Comparison of ENCODE assay signal across 8 mouse cellular contexts in the genomic region with DNA sequence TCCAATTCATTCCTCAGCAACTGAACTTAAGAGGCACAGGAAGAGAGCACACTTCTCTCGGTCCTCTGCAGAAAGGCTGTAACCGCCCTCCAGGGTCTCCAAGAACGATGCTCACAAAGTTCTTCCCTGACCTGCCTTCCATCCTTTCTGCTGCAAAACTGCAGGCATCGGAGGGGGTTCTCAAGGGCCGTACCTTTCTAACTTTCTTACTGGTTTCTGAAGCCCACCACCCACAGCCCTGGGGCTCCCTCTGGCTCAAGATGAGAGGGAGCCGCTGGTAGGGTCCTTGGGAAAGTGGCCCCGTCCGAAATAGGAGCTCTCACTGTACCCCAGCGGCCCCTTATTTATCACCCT. TPM values are rescaled to one million over a fixed set of nuclear protein-coding genes. Genes with fewer than 3 reads are reported as not detected.
DNase-seq lines count a peak whose midpoint lies in the region; ATAC-seq lines count a peak whose summit lies in the region.

No protein-coding gene starts in this region.

- H3K27ac ChIP-seq in limb, embryonic 13.5 days: peak overlapping the region; percentile 97
- H3K27ac ChIP-seq in stomach, embryonic 16.5 days (ENCODE audit: low read length): peak overlapping the region; percentile 93

- peak overlapping the region; percentile 47 for H3K4me3 ChIP-seq in limb, embryonic 13.5 days
- H3K4me3 ChIP-seq in stomach, embryonic 16.5 days (replicated peaks; ENCODE audit: low read length): peak overlapping the region; percentile 58

- no peaks in the 10 kb centered on the region for H3K36me3 ChIP-seq in limb, embryonic 13.5 days
- no peaks in the 10 kb centered on the region for H3K36me3 ChIP-seq in stomach, embryonic 16.5 days (ENCODE audit: control insufficient read depth, insufficient read depth, low read length)

- ATAC-seq in limb, embryonic 13.5 days (ENCODE audit: low FRiP score, low read depth): no peak
- ATAC-seq in stomach, embryonic 16.5 days (ENCODE audit: insufficient read depth, low FRiP score): no peak
- no peak for ATAC-seq in inflammation-experienced regulatory T-cells, adult 6 months

- H3K9ac ChIP-seq in limb, embryonic 13.5 days: peak overlapping the region; percentile 73
- peak overlapping the region; percentile 80 for H3K9ac ChIP-seq in stomach, embryonic 16.5 days (ENCODE audit: low read length)

- H3K27me3 ChIP-seq in limb, embryonic 13.5 days: peaks cover 8% of the 10 kb centered on the region
- H3K27me3 ChIP-seq in stomach, embryonic 16.5 days (ENCODE audit: control insufficient read depth, insufficient read depth, low read length): no peaks in the 10 kb centered on the region

- H3K4me2 ChIP-seq in limb, embryonic 13.5 days (replicated peaks): peak overlapping the region; percentile 74
- H3K4me2 ChIP-seq in stomach, embryonic 16.5 days (ENCODE audit: low read depth, low read length): peak overlapping the region; percentile 72

- no peaks in the 10 kb centered on the region for H3K9me3 ChIP-seq in limb, embryonic 13.5 days
- no peaks in the 10 kb centered on the region for H3K9me3 ChIP-seq in stomach, embryonic 16.5 days (replicated peaks; ENCODE audit: control insufficient read depth, low read length)

- WGBS in limb, embryonic 13.5 days: 0% methylated on average over 9 of the region's 9 CpGs
- under 1% methylated on average over 9 of the region's 9 CpGs for WGBS in stomach, embryonic 16.5 days

- H3K4me1 ChIP-seq in limb, embryonic 13.5 days: peaks cover 78% of the 10 kb centered on the region
- H3K4me1 ChIP-seq in stomach, embryonic 16.5 days (ENCODE audit: control insufficient read depth, insufficient read depth, low read length): peaks cover 71% of the 10 kb centered on the region

- peak; percentile 75 for DNase-seq in embryo, embryonic 10.5 days (ENCODE audit: low spot score)
- no peak for DNase-seq in embryo, embryonic 10 days (ENCODE audit: low spot score)
- peak; percentile 28 for DNase-seq in thymus, postnatal 4 days
- no peak for DNase-seq in thymus, postnatal 10 days (ENCODE audit: low spot score in 2 of 2)
- no peak for DNase-seq in frontal cortex, postnatal 14 days (ENCODE audit: low spot score in 2 of 2)

RNA-seq across cellular contexts. Expression of a gene that starts 5.8 kb away (rescaled TPM):
- 0.34 and 0.41 TPM in 2 replicates for polyA plus RNA-seq in limb, embryonic 13.5 days (2015; fragmentation: Nextera tagmentation; extraction: Ambion mirVana)
- 0.15 and 0.59 TPM in 2 replicates for polyA plus RNA-seq in stomach, embryonic 16.5 days (2015; fragmentation: Nextera tagmentation; extraction: Ambion mirVana)
- not detected for polyA plus RNA-seq in inflammation-experienced regulatory T-cells, adult 6 months (2017; shearing (Covaris generic))

RNA-seq across cellular contexts. Expression of a gene that starts 32.1 kb away (rescaled TPM):
- 283 TPM in 2 replicates for polyA plus RNA-seq in limb, embryonic 13.5 days (2015; fragmentation: Nextera tagmentation; extraction: Ambion mirVana)
- 265 and 272 TPM in 2 replicates for polyA plus RNA-seq in stomach, embryonic 16.5 days (2015; fragmentation: Nextera tagmentation; extraction: Ambion mirVana)
- polyA plus RNA-seq in inflammation-experienced regulatory T-cells, adult 6 months (2017; shearing (Covaris generic)): 100 to 1,000 TPM; 216 to 248 (median 223) TPM

RNA-seq across cellular contexts. Expression of a gene that starts 35.3 kb away (rescaled TPM):
- 11.7 and 13.1 TPM in 2 replicates for polyA plus RNA-seq in limb, embryonic 13.5 days (2015; fragmentation: Nextera tagmentation; extraction: Ambion mirVana)
- polyA plus RNA-seq in stomach, embryonic 16.5 days (2015; fragmentation: Nextera tagmentation; extraction: Ambion mirVana): 6.9 and 7.0 TPM in 2 replicates
- polyA plus RNA-seq in inflammation-experienced regulatory T-cells, adult 6 months (2017; shearing (Covaris generic)): not detected

RNA-seq across cellular contexts. Expression of a gene that starts 46.4 kb away (rescaled TPM):
- polyA plus RNA-seq in limb, embryonic 13.5 days (2015; fragmentation: Nextera tagmentation; extraction: Ambion mirVana): 2.8 and 3.8 TPM in 2 replicates
- polyA plus RNA-seq in stomach, embryonic 16.5 days (2015; fragmentation: Nextera tagmentation; extraction: Ambion mirVana): 8.7 and 11.1 TPM in 2 replicates
- 1 to 10 TPM in 2 of 3 experiments, under 1 TPM in 1; 0.96 to 1.3 (median 1.1) TPM for polyA plus RNA-seq in inflammation-experienced regulatory T-cells, adult 6 months (2017; shearing (Covaris generic))

Comparison
In these comparisons a context has a peak if more than half of its experiments do, and no peak if none do; other contexts are left out.
1. DNase-seq: peak in embryo, embryonic 10.5 days (single experiment) and thymus, postnatal 4 days (single experiment); none in embryo, embryonic 10 days (single experiment), thymus, postnatal 10 days (0 of 2) and frontal cortex, postnatal 14 days (0 of 2).